Mouse (Mus musculus): ENCODE results near the gene Crbn. TPM values are rescaled to one million over a fixed set of nuclear protein-coding genes. Genes with fewer than 3 reads are reported as not detected.

Gene Crbn
- 4.6 and 7.7 TPM in 2 replicates for polyA plus RNA-seq (2012; rRNA removed)

DNA sequence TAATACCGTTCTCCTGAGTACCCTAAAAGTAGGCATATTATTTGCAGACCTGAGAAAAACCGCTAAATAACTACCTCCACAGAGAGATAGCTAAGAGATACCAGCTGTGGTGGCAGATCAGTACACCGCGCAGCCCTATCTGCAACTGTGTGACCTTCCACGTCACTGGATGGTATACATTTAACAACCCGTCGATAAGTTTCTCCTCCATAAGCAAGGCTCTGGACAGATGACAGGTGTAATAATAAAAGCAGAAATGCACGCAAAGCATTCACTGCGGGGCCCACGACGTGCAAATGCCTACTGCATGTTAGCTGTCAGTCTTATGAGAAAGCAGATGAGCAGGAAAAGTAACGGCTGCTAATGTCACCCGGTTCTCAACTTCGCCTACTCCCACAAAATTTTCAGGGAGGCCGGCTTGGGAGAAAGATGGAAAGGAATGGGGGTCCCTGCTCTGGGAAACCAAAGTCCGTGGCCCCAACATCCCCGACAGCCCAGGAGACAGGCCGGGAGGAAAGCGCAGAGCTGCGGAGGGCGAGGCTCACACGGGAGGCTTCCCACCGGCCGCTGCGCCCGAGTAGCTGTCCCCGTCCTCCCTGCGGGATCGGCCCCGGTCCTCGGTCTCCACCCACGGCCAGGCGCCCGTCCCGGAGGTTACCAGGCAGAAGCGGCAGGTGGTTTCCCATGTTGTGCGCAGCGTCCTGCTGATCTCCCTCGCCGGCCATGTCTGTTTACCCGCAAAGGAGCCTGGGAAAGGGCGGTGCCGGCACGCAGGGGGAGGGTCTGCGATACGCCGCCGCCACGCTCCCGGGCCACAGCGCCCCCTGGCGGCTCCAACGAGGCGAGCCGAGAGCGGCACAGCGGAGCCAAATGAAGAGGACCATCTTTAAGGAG is at the start of gene Crbn:
TSS of gene Crbn (minus strand) at position 745 of the 894 bp plus-strand sequence.
- WGBS: 2% methylated on average over 57 of the region's 57 CpGs
- DNase-seq (ENCODE audit: low read depth in 1 of 2, low spot score in 2 of 2): peak; percentile 71 to 91
- peak; percentile 97 for TF ChIP-seq CTCF (IDR thresholded peaks at IDR 0.05; ENCODE audit: extremely low read depth, insufficient read depth, insufficient read length, insufficient replicate concordance)
- peak; percentile 79 for TF ChIP-seq POLR2A (IDR thresholded peaks at IDR 0.05; ENCODE audit: low read depth, low read length)
- Histone ChIP-seq H3K27me3 (ENCODE audit: control insufficient read depth, insufficient read depth, low read length) (no peaks in the 10 kb centered on the region), H3K4me1 (ENCODE audit: control insufficient read depth, insufficient read depth, insufficient read length) (peaks cover 6% of the 10 kb centered on the region; the same call in 1 of the 2 replicates), H3K27ac (ENCODE audit: insufficient read depth, low read length) (peak within 1 kb of the TSS; percentile 68), H3K36me3 (ENCODE audit: control insufficient read depth, insufficient read depth, low read length) (peaks cover 4% of the 10 kb centered on the region; the same call in 1 of the 2 replicates), H3K4me3 (ENCODE audit: extremely low read depth, insufficient read depth, insufficient read length) (peak within 1 kb of the TSS; percentile 93)

DNA sequence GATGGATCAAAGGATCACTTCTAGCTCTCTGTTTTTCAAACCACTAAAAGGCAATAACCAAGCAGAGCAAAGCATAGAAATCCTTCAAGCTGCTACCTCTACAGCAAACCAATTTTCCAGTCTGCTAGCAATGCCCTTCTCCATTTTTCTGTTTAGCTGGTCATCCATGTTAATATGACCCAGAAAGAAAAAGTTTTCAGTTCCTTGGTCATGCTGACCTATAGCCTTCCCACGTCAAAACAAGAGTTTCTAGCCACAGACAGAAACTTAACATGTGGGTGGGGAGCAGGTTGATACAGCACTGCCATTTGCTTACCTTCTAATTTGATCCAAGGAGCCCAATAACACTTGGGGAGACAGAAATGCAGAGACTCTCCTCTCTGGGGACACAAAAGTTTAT is 40.3 kb upstream of the Crbn start:
- TF ChIP-seq POLR2A (IDR thresholded peaks at IDR 0.05; ENCODE audit: low read depth, low read length) (no peak), CTCF (IDR thresholded peaks at IDR 0.05; ENCODE audit: extremely low read depth, insufficient read depth, insufficient read length, insufficient replicate concordance) (no peak)
- WGBS: 66% methylated on average over 1 of the region's 1 CpGs
- no peaks in the 10 kb centered on the region for H3K27me3 ChIP-seq (ENCODE audit: control insufficient read depth, insufficient read depth, low read length)
- no peak overlapping the region for H3K27ac ChIP-seq (ENCODE audit: insufficient read depth, low read length)
- no peaks in the 10 kb centered on the region for H3K4me1 ChIP-seq (ENCODE audit: control insufficient read depth, insufficient read depth, insufficient read length)
- DNase-seq (ENCODE audit: low read depth in 1 of 2, low spot score in 2 of 2): no peak
- no peak overlapping the region for H3K4me3 ChIP-seq (ENCODE audit: extremely low read depth, insufficient read depth, insufficient read length)
- no peaks in the 10 kb centered on the region for H3K36me3 ChIP-seq (ENCODE audit: control insufficient read depth, insufficient read depth, low read length)

DNA sequence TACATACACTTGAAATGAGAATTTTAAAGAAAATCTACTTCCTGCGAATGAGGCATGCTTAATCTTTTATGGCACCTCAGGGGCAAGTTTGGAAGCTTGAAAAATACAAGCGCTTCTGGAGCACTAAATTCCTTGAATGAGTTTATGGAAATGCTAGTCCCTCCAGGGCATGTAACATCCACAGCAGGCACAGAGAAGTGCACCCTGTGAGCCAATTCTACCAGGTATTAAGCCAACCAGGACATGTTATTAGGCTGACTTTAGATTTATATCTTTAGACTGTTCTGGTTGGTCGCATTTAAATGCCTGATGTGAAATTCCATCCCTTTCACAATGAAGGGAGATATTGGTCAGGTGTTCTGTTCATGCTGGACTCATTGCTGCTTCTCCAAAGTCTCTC is 38.2 kb upstream of the Crbn start:
- Histone ChIP-seq H3K36me3 (ENCODE audit: control insufficient read depth, insufficient read depth, low read length) (no peaks in the 10 kb centered on the region), H3K27me3 (ENCODE audit: control insufficient read depth, insufficient read depth, low read length) (no peaks in the 10 kb centered on the region), H3K27ac (ENCODE audit: insufficient read depth, low read length) (no peak overlapping the region), H3K4me1 (ENCODE audit: control insufficient read depth, insufficient read depth, insufficient read length) (no peaks in the 10 kb centered on the region), H3K4me3 (ENCODE audit: extremely low read depth, insufficient read depth, insufficient read length) (no peak overlapping the region)
- no peak for DNase-seq (ENCODE audit: low read depth in 1 of 2, low spot score in 2 of 2)
- 87% methylated on average over 3 of the region's 3 CpGs for WGBS
- TF ChIP-seq POLR2A (IDR thresholded peaks at IDR 0.05; ENCODE audit: low read depth, low read length) (no peak), CTCF (IDR thresholded peaks at IDR 0.05; ENCODE audit: extremely low read depth, insufficient read depth, insufficient read length, insufficient replicate concordance) (no peak)

DNA sequence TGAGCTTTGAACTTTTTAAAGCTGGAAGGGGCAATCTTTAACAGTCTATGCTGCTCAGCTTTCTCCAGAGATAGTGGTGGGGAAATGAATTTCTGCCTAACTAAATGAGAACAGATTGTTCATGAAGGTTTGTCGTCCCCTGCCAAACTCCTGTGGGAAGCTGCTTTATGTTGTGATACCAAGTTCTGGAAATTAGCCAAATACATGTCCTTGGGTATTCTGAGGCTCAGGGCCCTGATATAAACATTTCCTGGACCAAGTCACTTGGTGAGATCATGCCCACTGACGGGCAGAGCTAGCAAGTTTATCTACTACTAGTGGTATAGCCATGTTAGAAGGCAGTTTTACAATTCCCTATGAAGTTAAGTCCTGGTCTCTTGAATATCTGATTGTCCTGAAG is 35.4 kb upstream of the Crbn start:
- H3K4me1 ChIP-seq (ENCODE audit: control insufficient read depth, insufficient read depth, insufficient read length): no peaks in the 10 kb centered on the region
- H3K27ac ChIP-seq (ENCODE audit: insufficient read depth, low read length): no peak overlapping the region
- H3K27me3 ChIP-seq (ENCODE audit: control insufficient read depth, insufficient read depth, low read length): no peaks in the 10 kb centered on the region
- DNase-seq (ENCODE audit: low read depth in 1 of 2, low spot score in 2 of 2): no peak
- 78% methylated on average over 2 of the region's 2 CpGs for whole genome bisulfite sequencing
- no peaks in the 10 kb centered on the region for H3K36me3 ChIP-seq (ENCODE audit: control insufficient read depth, insufficient read depth, low read length)
- TF ChIP-seq POLR2A (IDR thresholded peaks at IDR 0.05; ENCODE audit: low read depth, low read length) (no peak), CTCF (IDR thresholded peaks at IDR 0.05; ENCODE audit: extremely low read depth, insufficient read depth, insufficient read length, insufficient replicate concordance) (no peak)
- H3K4me3 ChIP-seq (ENCODE audit: extremely low read depth, insufficient read depth, insufficient read length): no peak overlapping the region

DNA sequence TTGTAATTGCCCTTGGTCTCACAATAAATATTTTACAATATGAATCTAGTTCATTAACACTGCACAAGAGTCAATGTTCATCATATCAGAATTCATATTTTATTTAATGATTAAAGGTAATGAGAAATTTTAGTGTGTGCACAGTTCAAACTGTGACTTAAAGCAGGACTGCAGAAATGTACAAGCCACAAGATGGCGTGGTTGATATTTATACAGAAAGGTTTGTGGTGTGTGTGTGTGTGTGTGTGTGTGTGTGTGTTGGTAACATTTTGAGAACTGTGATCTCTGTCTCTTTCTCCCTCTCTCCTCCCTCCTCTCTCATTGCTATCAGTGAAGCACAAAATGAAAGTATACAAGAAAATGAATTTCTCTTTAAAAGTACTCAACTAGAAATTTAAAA is 22.5 kb upstream of the Crbn start:
- WGBS: 47% methylated on average over 1 of the region's 1 CpGs
- DNase-seq (ENCODE audit: low read depth in 1 of 2, low spot score in 2 of 2): no peak
- H3K4me1 ChIP-seq (ENCODE audit: control insufficient read depth, insufficient read depth, insufficient read length): no peaks in the 10 kb centered on the region
- no peaks in the 10 kb centered on the region for H3K36me3 ChIP-seq (ENCODE audit: control insufficient read depth, insufficient read depth, low read length)
- H3K27me3 ChIP-seq (ENCODE audit: control insufficient read depth, insufficient read depth, low read length): no peaks in the 10 kb centered on the region
- H3K27ac ChIP-seq (ENCODE audit: insufficient read depth, low read length): no peak overlapping the region
- no peak overlapping the region for H3K4me3 ChIP-seq (ENCODE audit: extremely low read depth, insufficient read depth, insufficient read length)
- TF ChIP-seq CTCF (IDR thresholded peaks at IDR 0.05; ENCODE audit: extremely low read depth, insufficient read depth, insufficient read length, insufficient replicate concordance): no peak
- no peak for TF ChIP-seq POLR2A (IDR thresholded peaks at IDR 0.05; ENCODE audit: low read depth, low read length)

DNA sequence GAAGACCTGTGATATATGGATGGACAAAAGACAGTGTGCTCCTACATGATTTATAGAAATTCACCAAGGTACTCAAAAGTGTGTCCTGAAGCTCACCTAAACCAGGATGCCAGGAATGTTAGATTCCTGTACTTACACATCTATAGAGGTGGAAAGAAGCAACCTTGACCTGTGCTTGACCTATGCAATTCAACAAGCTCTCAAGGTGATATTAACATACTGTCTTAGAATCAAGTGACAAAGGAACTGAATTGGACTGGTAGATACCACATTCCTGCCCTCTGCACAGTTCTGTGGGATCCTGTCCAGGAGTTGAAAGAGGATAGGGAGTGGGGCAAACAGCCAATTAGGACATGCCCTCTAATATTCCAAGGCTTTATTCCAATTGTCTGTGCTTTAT is 20.7 kb upstream of the Crbn start:
- H3K36me3 ChIP-seq (ENCODE audit: control insufficient read depth, insufficient read depth, low read length): no peaks in the 10 kb centered on the region
- no peak for DNase-seq (ENCODE audit: low read depth in 1 of 2, low spot score in 2 of 2)
- H3K4me3 ChIP-seq (ENCODE audit: extremely low read depth, insufficient read depth, insufficient read length): no peak overlapping the region
- no peaks in the 10 kb centered on the region for H3K27me3 ChIP-seq (ENCODE audit: control insufficient read depth, insufficient read depth, low read length)
- H3K27ac ChIP-seq (ENCODE audit: insufficient read depth, low read length): no peak overlapping the region
- H3K4me1 ChIP-seq (ENCODE audit: control insufficient read depth, insufficient read depth, insufficient read length): no peaks in the 10 kb centered on the region
- TF ChIP-seq CTCF (IDR thresholded peaks at IDR 0.05; ENCODE audit: extremely low read depth, insufficient read depth, insufficient read length, insufficient replicate concordance) (no peak), POLR2A (IDR thresholded peaks at IDR 0.05; ENCODE audit: low read depth, low read length) (no peak)

DNA sequence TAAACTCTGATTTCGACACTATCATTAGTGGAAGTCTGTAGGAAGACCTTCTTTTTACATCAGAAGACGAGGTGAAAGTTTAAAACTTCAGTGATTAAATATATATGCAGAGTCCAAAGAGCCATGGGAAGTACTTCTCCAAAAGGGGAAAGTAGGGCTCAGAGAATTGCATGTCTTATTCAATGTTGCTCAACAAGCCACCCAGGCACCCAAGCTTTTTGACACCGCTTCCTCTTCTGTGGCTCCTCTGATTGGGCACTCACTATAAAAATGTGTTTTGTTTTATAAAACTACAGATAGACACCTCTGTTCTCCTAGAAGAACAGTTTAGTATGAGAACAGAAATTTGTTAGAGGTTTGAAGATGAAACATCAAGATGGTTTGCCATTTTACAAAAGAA is 20.0 kb upstream of the Crbn start:
- no peaks in the 10 kb centered on the region for H3K4me1 ChIP-seq (ENCODE audit: control insufficient read depth, insufficient read depth, insufficient read length)
- no peak overlapping the region for H3K27ac ChIP-seq (ENCODE audit: insufficient read depth, low read length)
- H3K27me3 ChIP-seq (ENCODE audit: control insufficient read depth, insufficient read depth, low read length): no peaks in the 10 kb centered on the region
- no peaks in the 10 kb centered on the region for H3K36me3 ChIP-seq (ENCODE audit: control insufficient read depth, insufficient read depth, low read length)
- TF ChIP-seq CTCF (IDR thresholded peaks at IDR 0.05; ENCODE audit: extremely low read depth, insufficient read depth, insufficient read length, insufficient replicate concordance) (no peak), POLR2A (IDR thresholded peaks at IDR 0.05; ENCODE audit: low read depth, low read length) (no peak)
- no peak overlapping the region for H3K4me3 ChIP-seq (ENCODE audit: extremely low read depth, insufficient read depth, insufficient read length)
- WGBS: 76% methylated on average over 3 of the region's 3 CpGs
- DNase-seq (ENCODE audit: low read depth in 1 of 2, low spot score in 2 of 2): no peak
